Mouse (Mus musculus) forebrain, postnatal 0 days (tissue): Measurements from ENCODE around the gene Angpt4. TPM values are rescaled to one million over a fixed set of nuclear protein-coding genes. Genes with fewer than 3 reads are reported as not detected.

Experiments
- ATAC-seq: fragments of 200-750 bp; cut with Nextera tagmentation; 2 replicates; pipeline ENCODE4 v1.8.0; 2017; ENCODE audit warnings: mild to moderate bottlenecking, moderate library complexity
- DNase-seq: peaks from one replicate; pipeline ENCODE4 v3.0.0-alpha.2; 2015
- H3K27ac ChIP-seq: fragments of 300-500 bp; sonication (generic); 2 replicates; pipeline ENCODE4 v1.5.1; 2014; ENCODE audit warnings: low read depth, mild to moderate bottlenecking, antibody characterized with exemption, low read length, moderate library complexity, mixed read lengths
- H3K27me3 ChIP-seq: fragments of 300-500 bp; sonication (generic); 2 replicates; pipeline ENCODE4 v1.6.1; 2014; ENCODE audit warnings: mild to moderate bottlenecking, low read length, mixed read lengths; ENCODE audit not compliant: insufficient read depth
- H3K36me3 ChIP-seq: fragments of 300-500 bp; sonication (generic); 2 replicates; pipeline ENCODE4 v1.6.1; 2014; ENCODE audit warnings: mild to moderate bottlenecking, moderate library complexity; ENCODE audit not compliant: insufficient read depth
- H3K4me1 ChIP-seq: fragments of 300-500 bp; sonication (generic); 2 replicates; pipeline ENCODE4 v1.6.1; 2014; ENCODE audit warnings: antibody characterized with exemption; ENCODE audit not compliant: insufficient read depth
- H3K4me2 ChIP-seq: fragments of 300-500 bp; sonication (generic); 2 replicates; pipeline ENCODE4 v1.6.1; 2014; ENCODE audit warnings: low read depth, mild to moderate bottlenecking, moderate library complexity
- H3K4me3 ChIP-seq: fragments of 300-500 bp; sonication (generic); 2 replicates; pipeline ENCODE4 v1.5.1; 2014; ENCODE audit warnings: low read depth, low read length, mixed read lengths
- H3K9ac ChIP-seq: fragments of 300-500 bp; sonication (generic); 2 replicates; pipeline ENCODE4 v1.6.1; 2014; ENCODE audit warnings: mild to moderate bottlenecking
- H3K9me3 ChIP-seq: fragments of 300-500 bp; sonication (generic); 2 replicates; pipeline ENCODE4 v1.6.1; 2016; ENCODE audit warnings: low read length
- CTCF ChIP-seq: sonication (generic); IDR thresholded peaks from 2 replicates; pipeline ENCODE4 v1.5.1; 2016; ENCODE audit warnings: antibody characterized with exemption, control low read depth, low read depth
- WGBS: fragments of 180-500 bp; shearing (Covaris S2); extraction: QIAGEN DNeasy Blood & Tissue Kit; methylation state at CpG from one replicate; pipeline ENCODE4 v1.1.7; 2014; 5-methylcytosine and 5-hydroxymethylcytosine counted together
- polyA plus RNA-seq: library from polyadenylated mRNA; unstranded; fragments of >200 nt; fragmentation: Nextera tagmentation; extraction: Ambion mirVana; gene quantifications from 2 replicates; pipeline ENCODE4 v1.2.1, GENCODE M21; 2015
- total RNA-seq: library from RNA; depleted of rRNA; stranded (reverse); fragments of >200 nt; gene quantifications from 2 replicates; pipeline ENCODE4 v1.2.3, GENCODE M21; 2014

The Angpt4 gene
- total and polyA plus RNA-seq, 2 experiments from 2014 or later: 0.06 to 0.43 TPM

GRCm38 (mm10) chr2:151975295-151975694 is 64.3 kb downstream of the Angpt4 start:
- Histone ChIP-seq H3K27ac (no peak overlapping the region), H3K4me3 (no peak overlapping the region), H3K36me3 (no peaks in the 10 kb centered on the region; the same call in 1 of the 2 replicates), H3K27me3 (no peaks in the 10 kb centered on the region), H3K4me1 (peaks cover 15% of the 10 kb centered on the region), H3K9ac (no peak overlapping the region), H3K9me3 (no peaks in the 10 kb centered on the region), H3K4me2 (no peak overlapping the region)
- no peak for ATAC-seq
- no peak for DNase-seq
- TF ChIP-seq CTCF: peak; percentile 37; the same call in 1 of the 2 replicates
- 89% methylated on average over 5 of the region's 5 CpGs for WGBS

- WGBS: 60% methylated on average over 3 of the region's 3 CpGs
- no peak for TF ChIP-seq CTCF
- Histone ChIP-seq H3K4me1 (peaks cover 13% of the 10 kb centered on the region), H3K9me3 (no peaks in the 10 kb centered on the region), H3K36me3 (no peaks in the 10 kb centered on the region), H3K27ac (no peak overlapping the region), H3K4me3 (no peak overlapping the region), H3K9ac (no peak overlapping the region), H3K27me3 (no peaks in the 10 kb centered on the region), H3K4me2 (no peak overlapping the region)
- ATAC-seq (no peak), DNase-seq (no peak)
Observed at GRCm38 (mm10) chr2:151976067-151976466, 65.1 kb downstream of the Angpt4 start.

- Histone ChIP-seq H3K4me2 (no peak overlapping the region), H3K4me1 (peaks cover 8% of the 10 kb centered on the region; the same call in 1 of the 2 replicates), H3K9ac (no peak overlapping the region), H3K4me3 (no peak overlapping the region), H3K9me3 (no peaks in the 10 kb centered on the region), H3K27ac (no peak overlapping the region), H3K36me3 (no peaks in the 10 kb centered on the region), H3K27me3 (no peaks in the 10 kb centered on the region)
- ATAC-seq: no peak
- no peak for TF ChIP-seq CTCF
- DNase-seq: no peak
- 82% methylated on average over 4 of the region's 4 CpGs for WGBS
Observed at GRCm38 (mm10) chr2:151977689-151978440, 66.9 kb downstream of the Angpt4 start.

- no peak for DNase-seq
- H3K4me3 ChIP-seq: no peak overlapping the region
- no peak for TF ChIP-seq CTCF
- H3K27ac ChIP-seq: no peak overlapping the region
- no peak overlapping the region for H3K9ac ChIP-seq
- H3K4me2 ChIP-seq: no peak overlapping the region
- H3K9me3 ChIP-seq: no peaks in the 10 kb centered on the region
- peaks cover 8% of the 10 kb centered on the region; the same call in 1 of the 2 replicates for H3K4me1 ChIP-seq
- no peak for ATAC-seq
- H3K36me3 ChIP-seq: no peaks in the 10 kb centered on the region
- 71% methylated on average over 6 of the region's 6 CpGs for WGBS
- no peaks in the 10 kb centered on the region for H3K27me3 ChIP-seq
Observed at GRCm38 (mm10) chr2:151978494-151978893, 67.5 kb downstream of the Angpt4 start.

- peak within 1 kb of the TSS; percentile 92 for H3K4me3 ChIP-seq
- H3K27me3 ChIP-seq: no peaks in the 10 kb centered on the region
- peak; percentile 96 for ATAC-seq
- H3K27ac ChIP-seq: no peak within 1 kb of the TSS
- peak; percentile 92 for DNase-seq
- H3K9ac ChIP-seq: peak within 1 kb of the TSS; percentile 74
- no peaks in the 10 kb centered on the region for H3K36me3 ChIP-seq
- H3K4me2 ChIP-seq: peak within 1 kb of the TSS; percentile 89
- TF ChIP-seq CTCF: no peak
- 2% methylated on average over 46 of the region's 46 CpGs for WGBS
- no peaks in the 10 kb centered on the region for H3K9me3 ChIP-seq
- peaks cover 8% of the 10 kb centered on the region; the same call in 1 of the 2 replicates for H3K4me1 ChIP-seq
Observed at GRCm38 (mm10) chr2:151979470-151980354, 68.7 kb downstream of the Angpt4 start, which contains the start of gene Fam110a. Gene Fam110a, minus strand, starts transcription at chr2:151980219.

GRCm38 (mm10) chr2:151980355-151980693 is 69.3 kb downstream of the Angpt4 start:
- H3K9me3 ChIP-seq: no peaks in the 10 kb centered on the region
- H3K4me1 ChIP-seq: peaks cover 8% of the 10 kb centered on the region; the same call in 1 of the 2 replicates
- H3K27ac ChIP-seq: no peak overlapping the region
- ATAC-seq (no peak; the same call in 1 of the 2 replicates), DNase-seq (no peak)
- H3K4me2 ChIP-seq: peak overlapping the region; percentile 89
- 36% methylated on average over 3 of the region's 3 CpGs for WGBS
- H3K36me3 ChIP-seq: no peaks in the 10 kb centered on the region
- TF ChIP-seq CTCF: no peak
- H3K4me3 ChIP-seq: peak overlapping the region; percentile 92
- no peaks in the 10 kb centered on the region for H3K27me3 ChIP-seq
- H3K9ac ChIP-seq: peak overlapping the region; percentile 74
